Mouse (Mus musculus) testis, postnatal 10 days (tissue): ENCODE results near the gene Irgm2.
"Not testable (repeated sequence)": the region's sequence is repeated elsewhere in the genome, so short reads cannot be mapped to it uniquely, and the experiment has no call there.

Experiments used
- DNase-seq: peaks from one replicate; pipeline ENCODE4 v3.0.0; 2021; ENCODE audit warnings: low spot score

The Irgm2 gene

DNA sequence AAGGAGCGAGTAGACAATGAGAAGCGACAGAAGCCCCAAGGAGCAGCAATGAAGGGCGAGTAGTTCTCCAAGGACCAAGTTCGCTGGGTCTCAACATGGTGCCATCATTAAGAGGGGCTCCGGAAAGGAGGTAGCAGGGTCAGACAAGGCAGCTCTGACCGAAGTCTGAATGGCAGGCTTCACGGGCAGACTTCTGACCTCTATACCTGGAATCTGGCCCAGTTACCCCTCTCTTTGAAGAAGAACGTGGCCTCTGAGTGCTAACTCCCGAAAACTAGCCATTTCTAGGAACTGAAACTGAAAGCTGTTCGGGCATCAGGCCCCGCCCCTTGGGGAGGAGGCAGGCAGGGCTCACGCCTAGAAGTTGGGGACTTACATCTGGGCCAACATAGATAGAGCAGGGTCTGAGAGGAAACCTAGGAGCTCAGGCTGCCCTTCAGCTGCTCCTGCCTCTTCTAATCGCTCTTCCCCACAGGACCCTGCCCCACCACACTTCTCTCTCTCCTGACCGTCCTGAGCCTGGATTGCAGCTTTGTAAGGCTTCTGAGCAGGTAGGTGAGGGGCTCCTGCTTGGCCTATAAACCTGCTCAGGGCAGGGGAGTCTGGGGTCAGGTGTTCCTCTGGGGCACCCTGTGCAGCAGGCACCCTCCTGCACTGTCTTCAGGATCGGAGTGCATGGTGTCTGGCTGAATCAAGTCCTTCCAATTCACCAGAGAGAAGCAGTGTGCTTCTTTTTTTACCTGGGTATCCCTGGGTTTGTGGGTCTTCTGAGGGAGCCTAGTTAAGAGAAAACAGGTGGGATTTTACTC, at the start of gene Irgm2, which contains the start of gene Igtp:
Gene Irgm2 (plus strand): TSS at position 390 of the 809 bp plus-strand sequence.
Gene Igtp (plus strand): TSS at position 328 of the 809 bp plus-strand sequence.
- peak; percentile 87 for DNase-seq

DNA sequence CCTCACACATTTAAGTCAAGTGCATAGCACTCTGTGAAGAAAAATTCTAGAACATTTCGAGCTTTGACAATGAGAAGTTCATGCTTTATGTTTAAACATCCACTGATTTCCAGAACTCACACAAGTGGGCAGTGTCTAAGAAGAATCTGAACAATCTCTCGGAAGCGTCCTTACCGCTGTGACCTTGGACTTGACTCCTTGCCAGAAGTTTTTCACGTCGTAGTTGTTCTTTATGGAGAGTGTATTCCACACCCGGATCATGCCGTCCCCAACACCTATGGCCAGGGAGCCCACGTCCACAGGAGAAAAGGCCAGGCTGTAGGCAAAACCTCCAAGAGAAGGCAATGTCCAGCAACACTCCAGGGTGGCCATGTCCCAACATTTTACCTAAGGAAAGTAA, 44.0 kb upstream of the Irgm2 start:
- DNase-seq = no peak

DNA sequence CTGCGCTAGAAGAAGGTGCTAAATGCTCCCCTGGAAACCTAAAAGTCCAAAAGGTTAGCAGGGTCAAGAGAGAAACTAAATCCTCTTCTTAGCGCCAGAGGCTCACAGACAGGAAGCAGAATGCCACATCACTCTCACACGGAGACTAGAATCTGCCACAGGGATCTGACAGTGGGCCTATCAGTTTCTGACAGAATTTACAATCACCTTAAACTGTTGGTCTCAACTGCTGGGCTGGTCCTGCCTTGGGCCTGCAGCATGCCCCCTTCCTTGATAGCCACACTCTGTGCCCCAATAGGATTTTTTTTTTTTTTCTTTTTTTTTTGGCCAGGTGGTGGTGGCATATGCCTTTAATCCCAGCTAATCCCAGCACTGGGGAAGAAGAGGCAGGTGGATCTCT, 42.5 kb upstream of the Irgm2 start:
- DNase-seq = no peak

DNA sequence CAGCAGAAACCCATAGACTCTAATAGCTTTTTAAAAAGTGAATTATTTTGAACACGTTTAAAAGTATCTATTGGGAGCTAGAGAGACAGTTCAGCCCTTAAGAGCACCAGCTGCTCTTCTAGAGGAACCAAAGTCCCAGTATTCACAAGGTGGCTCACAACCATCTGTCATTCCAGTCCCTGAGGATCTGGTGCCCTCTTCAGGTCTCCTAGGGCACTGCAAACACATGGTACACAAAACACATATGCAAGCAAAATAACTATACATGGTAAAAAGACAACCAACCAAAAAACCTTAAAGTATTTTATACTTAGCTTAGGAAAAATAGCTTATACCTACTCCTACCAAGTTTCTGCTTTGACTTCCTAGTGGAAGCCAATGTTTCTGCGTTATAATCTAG, 34.3 kb upstream of the Irgm2 start:
- no peak for DNase-seq

DNA sequence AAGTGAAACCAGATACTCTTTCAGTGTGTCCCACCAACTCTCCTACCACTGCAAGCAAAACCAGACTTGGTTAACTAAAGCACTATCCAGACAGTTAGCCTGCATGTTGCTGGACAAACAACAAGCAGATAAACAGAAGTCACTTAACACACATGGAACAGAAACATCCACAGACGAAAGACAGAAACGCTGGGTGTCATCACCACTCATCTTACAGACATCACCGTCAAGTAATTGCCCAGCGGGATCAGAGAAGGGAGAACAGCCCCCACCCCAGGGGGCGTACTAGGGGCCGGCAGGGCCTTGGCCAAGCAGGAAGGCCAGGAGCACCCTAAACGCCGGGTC, 31.6 kb upstream of the Irgm2 start:
- no peak for DNase-seq

DNA sequence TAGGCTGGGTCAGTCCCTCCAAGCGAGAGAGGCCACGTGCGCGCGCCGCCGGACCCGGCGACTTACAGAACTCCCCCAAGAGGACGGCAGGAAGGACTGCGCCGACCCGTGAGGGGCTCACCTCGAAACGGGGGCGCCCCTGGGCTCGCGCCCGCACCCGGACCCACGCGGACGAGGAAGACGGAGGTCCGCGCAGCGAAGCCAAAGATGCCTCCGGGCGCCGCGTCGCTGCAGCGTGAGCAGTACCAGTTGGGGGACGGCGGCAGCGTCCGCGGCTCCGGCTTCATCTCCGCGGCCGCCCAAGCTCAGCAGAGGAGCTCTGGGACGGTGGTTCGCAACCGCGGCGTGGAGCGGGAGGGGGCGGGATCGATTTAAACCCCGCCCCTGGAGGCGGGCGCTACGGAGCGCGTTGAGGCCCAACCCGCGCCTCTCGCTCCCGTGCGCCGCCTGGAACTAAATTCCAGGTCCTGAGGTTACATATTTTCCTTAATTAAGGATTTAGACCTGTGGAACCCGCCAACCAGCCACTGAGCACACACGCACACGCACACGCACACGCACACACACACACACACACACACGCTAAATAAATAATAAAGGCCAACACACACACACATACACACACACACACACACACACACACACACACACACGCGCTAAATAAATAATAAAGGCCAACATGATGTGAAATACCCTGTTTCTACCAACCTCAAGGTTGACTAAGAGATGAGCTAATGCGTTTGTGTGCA, 31.1 kb upstream of the Irgm2 start, which contains the start of gene Gemin5:
Gene Gemin5 (minus strand): TSS at position 373 of the 749 bp plus-strand sequence.
- peak; percentile 93 for DNase-seq

DNA sequence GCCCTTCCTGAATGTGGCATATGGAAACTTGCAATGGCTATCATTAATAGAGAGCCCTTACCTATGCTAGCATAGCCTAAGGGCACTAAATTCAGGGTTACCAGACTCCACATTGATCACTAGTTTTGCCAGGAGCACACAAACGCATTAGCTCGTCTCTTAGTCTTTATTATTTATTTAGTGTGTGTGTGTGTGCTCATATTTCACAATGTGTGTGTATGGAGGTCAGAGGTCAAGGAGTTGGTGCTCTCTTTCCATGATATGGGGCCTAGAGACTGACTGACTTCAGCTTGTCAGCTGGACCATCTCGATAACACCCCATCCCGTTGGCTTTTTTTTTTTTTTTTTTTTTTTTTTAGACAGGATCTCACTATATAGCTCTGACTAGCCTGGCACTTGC, 29.8 kb upstream of the Irgm2 start:
- DNase-seq = no peak

DNA sequence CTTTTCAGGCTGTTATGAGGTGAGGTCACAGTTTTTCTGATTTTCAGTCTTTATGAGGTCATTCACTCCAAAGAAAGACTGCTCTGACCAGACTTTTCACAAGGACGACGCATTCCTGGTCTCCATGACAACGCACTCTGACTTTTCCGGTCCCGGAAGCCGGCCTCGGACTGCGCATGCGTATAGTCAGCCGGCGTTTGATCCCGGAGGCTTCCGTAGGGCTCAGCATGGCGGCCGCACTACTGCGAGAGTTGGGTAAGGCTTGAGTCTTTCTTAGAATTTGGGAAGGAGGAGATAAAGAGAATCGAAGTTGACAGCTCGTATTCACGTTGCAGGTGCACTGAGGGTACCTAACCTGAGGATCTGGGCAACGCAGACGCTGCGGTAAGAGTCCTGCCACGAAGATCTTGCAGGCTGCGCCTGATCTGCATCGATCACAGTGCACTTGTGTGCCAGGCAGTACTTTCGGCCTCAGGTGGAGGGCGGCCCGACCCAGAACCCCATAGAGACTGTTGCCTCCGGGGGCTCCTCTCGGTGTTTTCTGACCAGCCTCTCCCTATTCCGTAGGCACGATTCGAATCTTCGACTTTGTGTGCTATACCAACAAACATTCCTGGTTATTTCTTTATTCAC, 27.8 kb upstream of the Irgm2 start, which contains the start of gene Mrpl22:
Gene Mrpl22 (plus strand): TSS at position 203 of the 633 bp plus-strand sequence.
- DNase-seq = peak; percentile 98

DNA sequence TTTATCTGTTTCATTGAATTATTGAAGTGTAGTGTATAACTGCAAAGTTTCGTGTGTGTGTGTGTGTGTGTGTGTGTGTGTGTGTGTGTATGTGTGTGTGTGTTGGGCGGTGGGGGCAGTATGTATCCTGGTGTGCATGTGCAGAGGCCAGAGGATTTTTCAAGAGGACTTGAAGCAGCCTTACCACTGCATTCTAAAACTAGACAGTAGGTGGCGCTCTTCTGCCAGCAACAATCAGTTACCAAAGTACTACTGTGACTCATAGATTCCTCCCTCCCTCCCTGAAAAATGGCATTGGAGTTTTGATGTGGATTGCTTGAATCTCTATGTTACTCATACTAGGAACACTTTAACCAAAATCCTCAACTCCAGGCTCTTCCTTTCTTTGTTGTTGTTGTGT, 19.9 kb upstream of the Irgm2 start:
- DNase-seq = peak; percentile 78

DNA sequence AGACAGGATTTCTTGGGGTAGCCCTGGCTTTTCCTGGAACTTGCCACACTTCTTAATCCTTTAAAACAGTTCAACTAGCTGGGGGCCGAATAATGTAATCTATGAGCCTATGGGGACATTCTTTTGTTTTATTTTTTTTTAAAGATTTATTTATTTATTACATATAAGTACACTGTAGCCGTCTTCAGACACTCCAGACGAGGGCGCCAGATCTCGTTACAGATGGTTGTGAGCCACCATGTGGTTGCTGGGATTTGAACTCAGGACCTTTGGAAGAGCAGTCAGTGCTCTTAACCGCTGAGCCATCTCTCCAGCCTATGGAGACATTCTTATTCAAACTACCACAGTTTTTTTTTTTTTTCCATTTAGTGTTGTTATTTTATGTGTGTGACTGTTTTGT, 19.4 kb upstream of the Irgm2 start:
- DNase-seq = not testable (repeated sequence)

DNA sequence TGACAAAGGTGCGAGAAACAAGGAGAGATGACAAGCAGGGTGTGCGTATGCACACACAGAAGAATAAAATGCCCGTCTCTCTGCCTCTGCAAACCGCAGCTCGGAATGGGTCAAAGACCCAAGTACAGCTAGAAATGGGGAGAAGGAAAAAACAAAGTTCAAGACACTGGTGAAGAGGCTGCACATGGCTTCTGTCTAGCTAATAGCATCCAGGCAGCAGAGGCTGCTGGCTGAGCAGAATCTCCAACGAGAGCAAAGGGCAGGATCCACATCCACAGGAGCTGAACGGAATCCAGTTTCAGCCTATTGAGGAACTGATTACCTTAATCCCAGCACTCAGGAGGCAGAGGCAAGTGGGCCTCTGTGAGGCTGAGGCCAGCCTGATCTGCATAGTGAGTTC, 18.7 kb upstream of the Irgm2 start:
- DNase-seq = no peak

DNA sequence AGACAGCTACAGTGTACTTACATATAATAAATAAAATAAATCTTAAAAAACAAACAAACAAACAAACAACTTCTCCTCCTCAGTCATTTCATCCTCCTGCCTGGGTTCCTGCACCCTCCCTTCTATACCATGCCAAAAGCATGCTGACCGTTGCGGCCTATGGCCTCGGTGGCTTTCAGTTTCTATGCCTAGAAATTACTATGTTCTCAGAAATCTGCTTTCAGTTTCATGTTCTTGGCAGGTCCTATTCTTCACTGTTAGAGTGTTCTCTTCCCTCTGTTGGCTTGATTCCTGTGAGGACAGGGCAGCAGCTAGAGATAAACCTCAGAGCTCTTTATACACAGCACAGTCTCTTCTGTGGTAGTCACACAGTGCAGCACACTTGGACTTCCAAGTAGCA, 15.8 kb upstream of the Irgm2 start:
- DNase-seq = no peak

DNA sequence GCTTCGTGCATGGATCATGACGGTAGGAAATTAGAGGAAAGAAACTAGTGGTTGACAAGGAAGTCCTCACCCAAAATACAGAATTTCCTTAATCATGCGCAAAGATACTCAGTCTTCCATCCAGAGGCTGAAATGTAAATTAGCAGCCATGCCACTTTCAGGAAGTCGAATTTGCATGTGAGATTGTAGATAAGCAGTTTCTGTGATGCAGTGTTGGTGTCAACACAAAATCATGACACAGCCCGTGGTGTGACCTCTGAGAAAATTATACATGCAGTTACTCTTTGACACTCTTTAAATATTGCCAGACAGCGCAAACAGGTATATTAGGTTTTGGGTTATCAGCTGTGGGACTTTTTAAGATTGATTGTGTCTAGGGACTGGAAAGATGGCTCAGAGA, 9.7 kb upstream of the Irgm2 start:
- DNase-seq = no peak

DNA sequence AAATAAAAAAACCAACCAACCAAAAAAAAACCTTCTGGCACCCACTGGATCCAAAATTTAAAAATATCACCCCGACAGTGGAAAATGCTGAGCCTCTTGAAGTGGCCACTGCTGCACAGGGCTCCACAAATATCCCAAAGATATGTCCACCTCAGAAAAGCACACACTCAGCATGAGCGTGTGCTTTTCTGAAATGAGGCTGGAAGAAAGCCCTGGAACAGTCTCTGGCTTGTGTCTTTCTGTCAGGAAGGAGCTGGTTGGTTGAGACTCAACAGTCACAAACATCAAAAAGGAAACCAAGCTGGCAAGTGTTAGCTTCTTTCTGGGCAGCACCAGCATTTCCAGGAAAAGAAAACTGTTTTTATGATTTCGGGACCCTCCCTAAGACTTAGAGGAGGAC, 6.1 kb upstream of the Irgm2 start:
- no peak for DNase-seq

DNA sequence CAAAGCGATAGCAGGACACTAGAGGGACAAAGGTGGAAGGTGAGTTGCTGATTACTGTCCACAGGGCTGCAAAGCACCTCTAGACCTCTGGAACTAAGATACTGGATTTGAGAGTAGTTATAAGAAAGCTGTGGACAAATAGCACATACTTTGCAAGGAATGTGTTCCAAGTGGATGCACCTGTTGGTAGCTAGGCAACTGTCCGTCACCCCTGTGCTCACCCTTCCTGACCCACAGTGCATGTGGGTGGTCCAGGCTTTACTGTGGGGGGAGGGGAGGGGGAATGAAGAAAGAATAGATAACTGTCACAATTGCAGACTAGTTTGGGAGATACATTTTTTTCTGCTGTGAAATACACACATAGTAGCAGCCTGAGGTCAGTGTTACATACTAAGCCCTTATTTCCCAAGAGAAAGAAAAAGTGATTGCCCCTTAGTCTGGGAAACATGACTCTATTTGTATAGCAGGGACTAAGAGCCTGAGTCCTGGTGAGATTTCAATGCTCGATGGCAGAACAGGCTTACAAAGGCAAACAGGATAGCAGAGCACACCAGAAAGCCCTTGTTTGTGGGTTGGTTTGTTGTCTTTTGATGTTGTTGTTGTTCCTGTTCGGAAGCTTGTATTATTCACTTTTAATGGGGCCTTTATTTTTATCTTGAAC, 5.4 kb upstream of the Irgm2 start:
- no peak for DNase-seq

DNA sequence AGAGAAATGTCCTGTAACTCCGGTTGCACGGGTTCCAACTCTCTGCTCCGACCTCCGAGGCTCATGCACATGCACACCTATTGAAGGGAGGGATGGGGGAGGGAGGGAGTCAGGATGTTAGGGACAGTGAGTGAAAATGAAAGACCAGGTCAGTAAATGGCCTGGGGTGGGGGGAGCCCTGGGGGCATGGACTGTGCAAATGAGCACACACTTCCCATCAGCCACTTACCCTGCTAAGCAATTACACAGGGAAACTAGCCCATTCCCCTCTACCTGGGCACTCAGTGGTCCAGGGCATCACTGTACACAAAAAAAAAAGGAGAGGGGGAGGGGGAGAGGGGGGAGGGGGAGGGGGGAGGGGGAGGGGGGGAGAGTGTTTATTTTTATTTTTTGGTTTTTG, 755 bp upstream of the Irgm2 start:
- DNase-seq = no peak

DNA sequence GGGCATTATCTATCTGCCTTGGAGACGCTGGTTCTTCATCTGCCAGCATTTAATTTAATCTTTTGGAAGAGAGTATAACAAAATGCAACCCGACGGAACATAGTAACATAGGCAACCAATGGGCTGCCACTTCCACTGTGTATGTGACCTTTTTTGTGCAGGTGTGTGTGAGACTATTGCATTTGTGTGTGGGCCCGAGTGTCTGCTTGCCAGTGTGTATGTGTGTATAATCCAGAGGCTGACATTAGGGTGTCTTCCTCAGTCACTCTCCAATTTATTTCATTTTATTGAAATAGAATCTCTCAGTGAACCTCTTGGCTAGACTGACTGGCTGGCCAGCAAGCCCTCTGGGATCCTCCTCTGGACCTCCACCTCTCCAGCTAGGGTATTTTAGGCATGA, 808 bp downstream of the Irgm2 start:
- DNase-seq = no peak

DNA sequence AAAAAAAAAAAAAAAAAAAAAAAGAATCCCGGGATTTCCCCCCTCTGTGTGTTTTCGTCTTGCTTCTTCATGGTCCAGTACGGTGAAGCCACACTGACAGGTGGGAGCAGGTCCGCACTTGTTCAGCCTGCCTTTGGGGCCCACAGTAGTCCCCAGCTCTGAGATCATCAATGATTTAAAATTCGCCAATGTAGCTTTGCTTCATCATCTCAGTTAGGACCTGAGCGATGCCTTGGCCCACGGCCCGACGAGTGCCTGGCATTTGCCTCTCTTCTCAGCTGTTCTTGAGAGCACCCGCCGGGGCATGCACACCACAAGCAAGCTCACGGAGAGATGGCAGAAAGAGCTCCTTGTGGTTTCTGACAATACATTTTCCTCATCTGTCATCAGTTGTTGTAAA, 1.6 kb downstream of the Irgm2 start:
- no peak for DNase-seq

DNA sequence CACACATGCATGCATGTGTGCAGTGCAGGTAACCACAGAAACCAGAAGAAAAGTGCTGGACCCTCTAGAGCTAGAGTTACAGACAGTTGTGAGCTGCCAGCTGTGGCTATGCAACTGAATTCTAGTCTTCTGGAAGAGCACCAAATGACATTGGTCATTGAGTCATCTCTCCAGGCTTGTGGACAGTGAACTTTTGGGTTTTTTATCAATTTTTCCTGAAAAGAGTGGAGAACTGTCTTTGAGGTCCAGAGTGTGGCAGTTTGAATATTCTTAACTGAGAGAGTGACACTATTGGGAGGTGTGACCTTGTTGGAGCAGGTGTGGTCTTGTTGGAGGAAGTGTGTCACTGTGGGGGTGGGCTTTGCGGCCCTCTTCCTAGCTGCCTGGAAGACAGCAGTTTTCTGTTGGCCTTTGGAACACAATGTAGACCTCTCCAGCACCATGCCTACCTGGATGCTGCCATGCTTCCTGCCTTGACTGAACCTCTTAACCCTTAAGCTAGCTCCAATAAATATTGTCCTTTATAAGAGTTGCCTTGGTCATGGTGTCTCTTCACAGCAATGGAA, 11.0 kb downstream of the Irgm2 start:
- no peak for DNase-seq

DNA sequence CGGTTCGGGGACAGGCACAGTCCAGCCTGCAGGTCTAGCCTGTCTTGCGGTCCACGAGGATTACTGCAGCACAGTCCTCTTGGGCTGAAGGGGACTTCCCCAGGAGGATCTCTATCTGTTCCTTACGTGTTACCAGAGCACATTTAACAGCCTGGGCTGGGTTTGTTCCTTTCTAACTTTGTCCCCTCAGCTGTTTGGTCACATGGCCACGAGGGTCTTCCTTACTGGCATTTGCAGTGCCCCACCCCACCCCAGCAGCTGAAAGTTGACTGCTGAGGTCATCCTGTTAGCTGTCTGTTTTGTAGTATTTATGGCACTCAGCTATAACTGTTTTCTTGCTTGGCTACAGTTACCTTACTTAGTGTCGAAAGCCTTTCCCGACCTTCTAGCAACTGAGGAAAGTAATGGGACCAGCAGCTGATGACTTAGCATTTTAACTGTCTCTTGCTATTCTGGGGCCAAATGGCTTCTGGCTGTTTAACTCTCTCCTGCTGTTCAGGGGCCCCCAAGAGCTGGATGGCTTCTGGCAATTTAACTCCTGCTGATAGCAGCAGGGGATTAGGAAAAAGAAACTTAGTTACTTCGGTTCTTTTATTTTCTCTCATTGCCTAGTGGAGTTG, 11.8 kb downstream of the Irgm2 start:
- DNase-seq = no peak

DNA sequence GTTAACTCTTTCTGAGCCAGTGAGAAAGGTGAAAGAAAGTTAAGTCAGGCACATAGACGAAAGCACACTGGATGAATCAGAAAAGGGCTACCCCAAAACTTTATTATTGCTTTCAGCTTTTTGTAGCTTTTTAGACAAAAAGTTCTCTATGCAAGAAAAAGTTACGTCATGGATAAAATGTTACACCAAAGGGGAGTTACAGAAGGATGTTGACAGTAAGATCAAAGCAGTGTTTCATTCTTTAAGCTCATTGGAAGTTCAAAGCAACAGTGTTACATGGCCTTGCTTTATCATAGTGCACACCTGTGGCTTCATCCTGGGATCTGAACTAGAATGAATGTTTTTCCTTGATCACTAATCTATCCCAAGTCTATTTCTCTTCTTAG, 12.3 kb downstream of the Irgm2 start:
- DNase-seq = no peak
